Mouse (Mus musculus): ENCODE measurements around the gene Ralgapa2. TPM values are rescaled to one million over a fixed set of nuclear protein-coding genes. Genes with fewer than 3 reads are reported as not detected.

Ralgapa2 gene
- polyA plus RNA-seq, 1 experiment from 2014 or later: 9.6 TPM

DNA sequence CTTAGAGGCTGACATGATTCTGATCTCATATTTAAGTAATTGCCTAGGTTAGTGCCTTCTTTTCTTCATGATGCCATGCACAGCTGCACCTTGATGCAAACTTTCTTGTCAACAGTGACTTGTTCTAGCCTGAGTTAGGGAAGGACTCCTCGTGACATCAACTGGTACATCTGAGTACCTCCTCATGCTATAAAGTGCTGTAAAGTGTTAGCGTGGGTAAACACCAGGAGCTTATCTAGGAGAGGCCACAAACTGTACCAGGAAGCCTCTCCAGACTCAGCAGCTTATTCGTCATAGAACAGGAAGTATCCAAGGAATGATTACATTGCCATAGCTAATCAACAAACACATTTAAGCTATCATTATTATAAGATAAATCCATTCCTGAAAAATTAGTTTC lies 23.9 kb downstream of the Ralgapa2 start:
- H3K27me3 ChIP-seq (ENCODE audit: control insufficient read depth, insufficient read depth, low read length): no peaks in the 10 kb centered on the region
- no peak overlapping the region for H3K4me2 ChIP-seq (ENCODE audit: low read depth, low read length)
- WGBS: 59% methylated on average over 3 of the region's 3 CpGs
- ATAC-seq (ENCODE audit: insufficient read depth, low FRiP score): no peak
- no peaks in the 10 kb centered on the region for H3K9me3 ChIP-seq (replicated peaks; ENCODE audit: control insufficient read depth, low read length)
- H3K9ac ChIP-seq (ENCODE audit: low read length): no peak overlapping the region
- no peaks in the 10 kb centered on the region for H3K36me3 ChIP-seq (ENCODE audit: control insufficient read depth, insufficient read depth, low read length)
- no peak overlapping the region for H3K4me3 ChIP-seq (replicated peaks; ENCODE audit: low read length)
- no peak overlapping the region for H3K27ac ChIP-seq (ENCODE audit: low read length)
- H3K4me1 ChIP-seq (ENCODE audit: control insufficient read depth, insufficient read depth, low read length): peaks cover 3% of the 10 kb centered on the region; the same call in 1 of the 2 replicates

DNA sequence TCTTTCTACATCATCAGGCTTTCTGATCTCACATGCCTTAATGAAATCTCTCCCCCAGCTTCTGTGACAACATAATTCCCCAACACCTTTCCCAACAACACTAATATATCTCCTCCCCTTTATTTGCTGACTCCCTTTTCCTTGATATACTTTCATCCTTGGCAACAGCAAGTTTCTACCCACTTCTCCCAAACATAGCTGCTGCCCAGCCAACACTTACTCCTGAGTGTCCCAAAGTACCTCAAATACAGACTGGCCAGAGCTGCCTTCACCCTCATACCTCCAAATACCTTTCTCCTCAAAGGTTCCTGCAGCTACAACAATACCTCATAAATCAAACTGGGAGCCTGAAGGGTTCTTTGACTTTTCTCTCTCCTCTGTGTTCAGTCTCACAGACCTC lies 29.3 kb downstream of the Ralgapa2 start:
- no peaks in the 10 kb centered on the region for H3K27me3 ChIP-seq (ENCODE audit: control insufficient read depth, insufficient read depth, low read length)
- no peaks in the 10 kb centered on the region for H3K9me3 ChIP-seq (replicated peaks; ENCODE audit: control insufficient read depth, low read length)
- H3K4me1 ChIP-seq (ENCODE audit: control insufficient read depth, insufficient read depth, low read length): peaks cover 3% of the 10 kb centered on the region; the same call in 1 of the 2 replicates
- H3K9ac ChIP-seq (ENCODE audit: low read length): no peak overlapping the region
- ATAC-seq (ENCODE audit: insufficient read depth, low FRiP score): no peak
- H3K36me3 ChIP-seq (ENCODE audit: control insufficient read depth, insufficient read depth, low read length): no peaks in the 10 kb centered on the region
- H3K4me2 ChIP-seq (ENCODE audit: low read depth, low read length): no peak overlapping the region
- H3K4me3 ChIP-seq (replicated peaks; ENCODE audit: low read length): no peak overlapping the region
- no peak overlapping the region for H3K27ac ChIP-seq (ENCODE audit: low read length)

DNA sequence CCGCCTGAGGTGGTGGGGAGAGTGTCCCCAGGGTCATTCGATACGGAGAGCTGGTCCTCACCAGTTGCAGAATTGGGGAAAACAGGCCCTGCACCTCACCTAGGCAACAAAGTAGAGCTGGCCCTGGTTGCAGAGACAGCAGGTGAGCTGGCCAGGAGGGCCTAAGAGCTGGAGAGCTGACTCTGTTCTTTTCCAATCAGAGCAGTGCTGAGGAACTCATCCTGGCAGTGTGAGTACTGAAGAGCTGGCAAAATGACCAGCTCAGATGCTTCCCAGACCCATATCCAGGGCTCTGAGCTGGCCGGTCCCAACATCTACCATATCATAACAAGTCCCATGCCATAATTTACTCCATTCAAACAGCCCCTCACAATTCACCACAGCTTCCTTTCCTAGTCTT lies 34.7 kb downstream of the Ralgapa2 start:
- H3K36me3 ChIP-seq (ENCODE audit: control insufficient read depth, insufficient read depth, low read length): no peaks in the 10 kb centered on the region

DNA sequence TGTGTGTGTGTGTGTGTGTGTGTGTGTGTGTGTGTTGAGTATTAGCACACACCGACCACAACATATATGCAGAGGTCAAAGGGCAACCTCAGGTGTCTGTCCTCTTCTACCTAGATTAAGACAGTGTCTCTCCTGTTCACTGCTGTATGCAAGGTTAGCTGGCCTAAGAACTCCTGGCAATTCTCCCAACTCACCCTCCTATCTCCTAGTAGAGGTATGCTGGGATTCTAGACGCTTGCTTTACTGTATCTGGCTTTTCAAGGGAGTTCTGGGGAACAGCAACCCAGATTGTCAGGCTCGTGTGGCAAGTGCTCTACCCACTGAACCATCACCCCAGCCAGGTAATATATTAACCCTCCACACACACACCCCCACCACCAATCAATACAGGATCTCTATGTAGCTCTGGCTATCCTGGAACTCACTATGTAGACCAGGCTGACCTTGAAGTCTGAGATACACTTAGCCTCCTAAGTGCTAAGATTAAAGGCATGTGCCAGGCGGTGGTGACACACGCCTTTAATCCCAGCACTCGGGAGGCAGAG lies 35.6 kb downstream of the Ralgapa2 start:
- ATAC-seq (ENCODE audit: insufficient read depth, low FRiP score): 0 out of 2 replicates have a peak, but pooled peaks have one; percentile 21
- Histone ChIP-seq H3K27ac (ENCODE audit: low read length) (no peak overlapping the region), H3K9me3 (replicated peaks; ENCODE audit: control insufficient read depth, low read length) (no peaks in the 10 kb centered on the region), H3K4me2 (ENCODE audit: low read depth, low read length) (no peak overlapping the region), H3K4me1 (ENCODE audit: control insufficient read depth, insufficient read depth, low read length) (no peaks in the 10 kb centered on the region), H3K4me3 (replicated peaks; ENCODE audit: low read length) (no peak overlapping the region), H3K9ac (ENCODE audit: low read length) (no peak overlapping the region), H3K36me3 (ENCODE audit: control insufficient read depth, insufficient read depth, low read length) (no peaks in the 10 kb centered on the region), H3K27me3 (ENCODE audit: control insufficient read depth, insufficient read depth, low read length) (no peaks in the 10 kb centered on the region)
- 75% methylated on average over 6 of the region's 6 CpGs for WGBS

More for the DNA sequence above, 34.7 kb downstream of the Ralgapa2 start:
- Histone ChIP-seq H3K27ac (ENCODE audit: low read length) (no peak overlapping the region), H3K4me2 (ENCODE audit: low read depth, low read length) (no peak overlapping the region), H3K9me3 (replicated peaks; ENCODE audit: control insufficient read depth, low read length) (no peaks in the 10 kb centered on the region), H3K9ac (ENCODE audit: low read length) (no peak overlapping the region), H3K4me1 (ENCODE audit: control insufficient read depth, insufficient read depth, low read length) (no peaks in the 10 kb centered on the region), H3K27me3 (ENCODE audit: control insufficient read depth, insufficient read depth, low read length) (no peaks in the 10 kb centered on the region), H3K4me3 (replicated peaks; ENCODE audit: low read length) (no peak overlapping the region)
- no peak for ATAC-seq (ENCODE audit: insufficient read depth, low FRiP score)
- WGBS: 88% methylated on average over 4 of the region's 4 CpGs

DNA sequence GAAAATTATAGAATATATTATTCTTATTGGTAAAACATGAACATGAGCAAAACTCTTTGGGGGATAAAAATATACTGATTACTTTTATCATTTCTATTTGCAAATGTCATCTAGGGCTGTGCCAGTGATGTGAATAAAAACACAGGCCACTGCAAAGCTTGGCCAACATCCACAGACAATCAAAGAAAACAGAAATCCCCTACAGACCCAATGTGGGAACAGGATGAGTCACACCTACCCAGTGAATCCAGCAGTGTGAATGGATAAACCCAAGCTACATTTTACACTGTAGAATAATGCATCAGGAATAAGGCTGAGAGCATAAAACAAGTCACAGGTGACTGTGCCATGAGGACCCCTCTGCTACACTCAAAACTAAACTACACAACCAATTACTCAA lies 36.1 kb downstream of the Ralgapa2 start:
- Histone ChIP-seq H3K36me3 (ENCODE audit: control insufficient read depth, insufficient read depth, low read length) (no peaks in the 10 kb centered on the region), H3K9me3 (replicated peaks; ENCODE audit: control insufficient read depth, low read length) (no peaks in the 10 kb centered on the region), H3K9ac (ENCODE audit: low read length) (no peak overlapping the region), H3K4me1 (ENCODE audit: control insufficient read depth, insufficient read depth, low read length) (no peaks in the 10 kb centered on the region), H3K4me2 (ENCODE audit: low read depth, low read length) (no peak overlapping the region), H3K27ac (ENCODE audit: low read length) (no peak overlapping the region), H3K27me3 (ENCODE audit: control insufficient read depth, insufficient read depth, low read length) (no peaks in the 10 kb centered on the region), H3K4me3 (replicated peaks; ENCODE audit: low read length) (no peak overlapping the region)
- no peak for ATAC-seq (ENCODE audit: insufficient read depth, low FRiP score)

DNA sequence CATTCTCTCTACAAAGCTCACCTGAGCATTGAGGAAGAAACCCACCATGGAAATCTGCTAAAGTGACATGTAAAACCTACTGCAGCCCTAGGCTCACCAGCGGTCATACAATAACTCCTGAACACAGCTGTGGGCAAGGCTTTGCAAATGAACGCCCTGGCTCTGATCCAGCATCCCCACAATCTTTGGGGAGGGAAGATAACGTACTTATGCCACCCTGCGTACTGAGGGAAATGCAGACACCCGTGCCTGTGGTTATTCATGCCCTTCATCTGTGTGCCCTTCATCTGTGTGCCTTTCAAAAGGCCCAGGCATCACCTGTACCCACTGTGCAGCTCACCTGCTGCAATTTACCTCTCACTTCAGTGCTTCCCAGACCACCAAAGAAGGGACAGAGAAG lies 41.2 kb downstream of the Ralgapa2 start:
- 49% methylated on average over 5 of the region's 5 CpGs for WGBS
- Histone ChIP-seq H3K36me3 (ENCODE audit: control insufficient read depth, insufficient read depth, low read length) (no peaks in the 10 kb centered on the region), H3K4me3 (replicated peaks; ENCODE audit: low read length) (no peak overlapping the region), H3K9me3 (replicated peaks; ENCODE audit: control insufficient read depth, low read length) (no peaks in the 10 kb centered on the region), H3K27ac (ENCODE audit: low read length) (no peak overlapping the region), H3K27me3 (ENCODE audit: control insufficient read depth, insufficient read depth, low read length) (no peaks in the 10 kb centered on the region), H3K4me1 (ENCODE audit: control insufficient read depth, insufficient read depth, low read length) (peaks cover 3% of the 10 kb centered on the region; the same call in 1 of the 2 replicates), H3K4me2 (ENCODE audit: low read depth, low read length) (no peak overlapping the region), H3K9ac (ENCODE audit: low read length) (no peak overlapping the region)
- no peak; the same call in 1 of the 2 replicates for ATAC-seq (ENCODE audit: insufficient read depth, low FRiP score)

DNA sequence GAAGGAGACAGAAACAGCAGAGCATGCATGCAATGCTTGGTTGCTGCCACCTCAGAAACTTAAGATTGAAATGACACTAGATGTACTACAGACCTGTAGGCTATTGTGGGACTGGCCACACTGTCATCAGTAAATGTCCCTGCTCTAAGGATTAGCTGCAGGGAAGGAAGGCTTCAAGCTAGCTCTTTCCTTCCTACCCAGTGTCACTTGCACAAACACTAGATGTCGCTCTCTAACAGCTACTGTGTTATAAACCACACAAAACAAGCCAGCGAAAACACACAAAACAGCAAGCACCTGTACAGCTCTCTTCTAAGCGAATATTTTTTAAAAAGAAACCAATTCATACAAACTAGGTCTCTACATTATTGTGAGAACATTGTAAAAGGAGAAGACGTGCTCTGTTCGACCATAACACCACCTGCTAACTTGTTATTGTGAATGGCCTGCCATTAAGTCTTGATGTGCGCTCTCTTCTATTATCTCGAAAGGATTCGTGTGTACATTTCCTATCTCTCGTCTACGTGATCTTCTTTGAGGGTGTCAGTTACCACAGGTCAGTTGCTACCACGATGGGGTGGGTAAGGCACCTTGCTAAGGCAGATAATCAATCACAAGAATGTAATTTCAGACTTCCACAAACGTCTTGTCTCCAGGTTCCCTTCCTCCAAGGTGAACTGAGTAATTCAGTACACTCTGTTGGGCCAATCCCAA lies 42.3 kb downstream of the Ralgapa2 start:
- Histone ChIP-seq H3K4me1 (ENCODE audit: control insufficient read depth, insufficient read depth, low read length) (peaks cover 3% of the 10 kb centered on the region; the same call in 1 of the 2 replicates), H3K9ac (ENCODE audit: low read length) (no peak overlapping the region), H3K4me2 (ENCODE audit: low read depth, low read length) (no peak overlapping the region), H3K27ac (ENCODE audit: low read length) (no peak overlapping the region), H3K9me3 (replicated peaks; ENCODE audit: control insufficient read depth, low read length) (no peaks in the 10 kb centered on the region), H3K27me3 (ENCODE audit: control insufficient read depth, insufficient read depth, low read length) (no peaks in the 10 kb centered on the region), H3K36me3 (ENCODE audit: control insufficient read depth, insufficient read depth, low read length) (no peaks in the 10 kb centered on the region), H3K4me3 (replicated peaks; ENCODE audit: low read length) (no peak overlapping the region)
- 32% methylated on average over 12 of the region's 12 CpGs for WGBS
- ATAC-seq (ENCODE audit: insufficient read depth, low FRiP score): no peak

DNA sequence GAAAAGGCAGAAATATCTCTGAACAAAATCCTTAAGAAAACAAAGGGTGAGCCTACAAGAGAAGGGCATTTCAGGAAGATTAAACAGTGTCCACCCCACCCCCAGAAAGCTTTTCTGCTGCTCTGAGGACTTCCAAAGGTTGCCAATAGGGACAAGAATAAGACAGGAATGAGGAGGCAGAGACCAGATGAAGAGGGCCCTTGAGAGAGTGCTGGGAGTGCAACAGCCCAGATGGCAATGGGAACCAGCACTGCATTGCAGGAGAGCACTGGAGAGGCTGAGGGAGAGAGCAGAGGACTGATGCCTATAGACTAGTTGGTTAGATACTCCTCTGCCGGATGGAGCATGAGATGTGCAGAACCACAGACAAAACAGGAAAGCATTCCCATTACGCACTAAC lies 43.2 kb downstream of the Ralgapa2 start:
- H3K4me2 ChIP-seq (ENCODE audit: low read depth, low read length): no peak overlapping the region
- H3K9ac ChIP-seq (ENCODE audit: low read length): no peak overlapping the region
- ATAC-seq (ENCODE audit: insufficient read depth, low FRiP score): no peak
- H3K27me3 ChIP-seq (ENCODE audit: control insufficient read depth, insufficient read depth, low read length): no peaks in the 10 kb centered on the region
- no peak overlapping the region for H3K4me3 ChIP-seq (replicated peaks; ENCODE audit: low read length)
- WGBS: 85% methylated on average over 2 of the region's 2 CpGs
- H3K27ac ChIP-seq (ENCODE audit: low read length): no peak overlapping the region
- no peaks in the 10 kb centered on the region for H3K36me3 ChIP-seq (ENCODE audit: control insufficient read depth, insufficient read depth, low read length)
- H3K4me1 ChIP-seq (ENCODE audit: control insufficient read depth, insufficient read depth, low read length): peaks cover 3% of the 10 kb centered on the region; the same call in 1 of the 2 replicates
- no peaks in the 10 kb centered on the region for H3K9me3 ChIP-seq (replicated peaks; ENCODE audit: control insufficient read depth, low read length)

DNA sequence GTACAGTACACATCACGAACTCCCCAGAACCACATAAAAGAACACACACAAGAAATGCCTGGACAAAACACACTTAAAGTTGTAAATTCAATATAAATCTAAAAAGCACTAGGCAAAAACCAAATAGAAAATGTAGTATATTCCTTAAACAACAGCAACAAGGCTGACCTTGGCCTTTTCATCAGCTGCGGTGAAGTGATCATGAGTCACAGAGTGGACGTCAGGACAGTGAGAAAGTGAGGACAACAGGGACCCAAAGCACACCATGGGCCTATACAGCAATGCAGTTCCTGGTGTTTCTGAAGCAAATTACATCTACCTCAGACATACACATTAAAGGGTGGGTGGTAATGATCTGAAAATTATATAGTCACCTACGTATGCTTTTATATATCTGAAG lies 44.1 kb downstream of the Ralgapa2 start:
- H3K4me3 ChIP-seq (replicated peaks; ENCODE audit: low read length): no peak overlapping the region
- no peak overlapping the region for H3K27ac ChIP-seq (ENCODE audit: low read length)
- 89% methylated on average over 4 of the region's 4 CpGs for WGBS
- no peaks in the 10 kb centered on the region for H3K36me3 ChIP-seq (ENCODE audit: control insufficient read depth, insufficient read depth, low read length)
- no peaks in the 10 kb centered on the region for H3K9me3 ChIP-seq (replicated peaks; ENCODE audit: control insufficient read depth, low read length)
- peaks cover 3% of the 10 kb centered on the region; the same call in 1 of the 2 replicates for H3K4me1 ChIP-seq (ENCODE audit: control insufficient read depth, insufficient read depth, low read length)
- no peak for ATAC-seq (ENCODE audit: insufficient read depth, low FRiP score)
- no peaks in the 10 kb centered on the region for H3K27me3 ChIP-seq (ENCODE audit: control insufficient read depth, insufficient read depth, low read length)
- no peak overlapping the region for H3K9ac ChIP-seq (ENCODE audit: low read length)
- H3K4me2 ChIP-seq (ENCODE audit: low read depth, low read length): no peak overlapping the region
